Mouse (Mus musculus) G1E (cell line): ENCODE measurements around the gene H13.

Source experiments
- CTCF ChIP-seq: IDR thresholded peaks from 2 replicates; pipeline ENCODE4 v1.5.1; 2012; ENCODE audit warnings: low read depth, low read length, inconsistent platforms, mixed read lengths
- GATA1 ChIP-seq: IDR thresholded peaks from 2 replicates; pipeline ENCODE4 v1.6.1; 2012; ENCODE audit warnings: borderline replicate concordance, low read length, inconsistent platforms, mixed read lengths
- GATA2 ChIP-seq: IDR thresholded peaks from 2 replicates; pipeline ENCODE4 v1.6.1; 2012; ENCODE audit warnings: low read depth, low read length, inconsistent platforms, borderline replicate concordance
- POLR2AphosphoS5 ChIP-seq: IDR thresholded peaks from 2 replicates; pipeline ENCODE4 v1.6.1; 2012; ENCODE audit warnings: low read depth, low read length, inconsistent platforms; ENCODE audit not compliant: insufficient replicate concordance
- TAL1 ChIP-seq: conservative IDR thresholded peaks from 2 replicates; pipeline ENCODE4 v1.6.1; 2012; ENCODE audit warnings: low read depth, low read length, inconsistent platforms, mixed read lengths

DNA sequence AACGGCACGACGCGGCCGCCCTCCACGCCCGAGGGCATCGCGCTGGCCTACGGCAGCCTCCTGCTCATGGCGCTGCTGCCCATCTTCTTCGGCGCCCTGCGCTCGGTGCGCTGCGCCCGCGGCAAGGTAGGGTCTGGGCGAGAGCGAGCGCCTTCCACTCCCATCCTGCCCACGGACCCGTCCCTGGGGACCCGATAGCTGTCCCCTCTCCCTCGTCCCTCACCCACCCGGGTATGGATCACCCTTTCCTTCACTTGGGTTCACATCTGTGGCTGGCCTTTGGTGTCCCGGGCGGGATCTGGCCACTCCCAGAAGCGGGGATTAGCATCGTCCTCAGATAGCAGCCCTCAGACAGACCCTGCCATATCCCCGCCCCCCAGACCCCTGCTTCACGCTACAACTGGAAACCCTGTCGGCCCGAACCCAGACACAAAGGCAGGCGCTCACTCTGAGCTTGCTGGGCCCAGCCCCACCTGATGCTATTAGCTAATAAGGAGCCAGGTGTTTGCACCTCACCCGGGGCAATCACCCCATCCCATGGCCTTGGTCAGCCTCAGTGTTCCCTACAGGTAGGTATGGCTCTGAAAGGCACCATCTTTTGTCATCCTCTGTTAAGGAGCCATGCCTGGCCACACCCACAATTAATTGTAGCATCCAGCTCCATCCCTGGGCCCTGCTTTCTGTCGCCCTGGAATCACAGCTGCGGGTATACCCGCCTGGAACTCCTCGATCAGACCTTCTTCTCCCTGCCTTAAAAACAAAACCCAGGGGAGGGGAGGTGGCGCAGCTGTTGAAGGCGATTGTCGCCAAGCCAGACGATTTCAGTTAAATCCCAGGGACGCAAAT, 601 bp downstream of the H13 start:
- TF ChIP-seq CTCF = no peak
- no peak for TF ChIP-seq POLR2AphosphoS5
- TF ChIP-seq GATA1 = no peak
- no peak for TF ChIP-seq TAL1
- no peak for TF ChIP-seq GATA2
